Mouse (Mus musculus): ENCODE data around the gene Magi3.

DNA sequence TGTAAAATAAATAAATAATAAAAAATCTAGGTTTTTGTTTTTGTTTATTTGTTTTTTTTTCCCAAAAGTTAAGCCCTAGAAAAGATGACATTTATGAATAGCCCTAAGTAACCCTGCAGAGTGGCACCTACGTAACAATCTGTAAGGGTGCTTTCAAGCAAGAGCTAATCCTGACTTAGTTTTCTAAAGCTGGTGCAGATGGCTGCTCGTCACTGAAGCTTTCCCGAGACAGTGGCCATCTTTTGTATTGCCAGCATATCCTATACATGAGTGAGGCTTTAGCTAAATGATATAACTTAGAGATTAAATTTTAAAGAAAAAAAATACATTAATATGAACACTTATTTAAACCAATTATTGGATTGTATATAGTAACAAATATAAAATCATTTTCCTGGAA, 202.2 kb downstream of the Magi3 start:
- TF ChIP-seq NELFE (IDR thresholded peaks at IDR 0.05; ENCODE audit: low read depth, low read length) = no peak
- TF ChIP-seq CTCF (conservative IDR thresholded peaks at IDR 0.05 in 1 of 2, IDR thresholded peaks at IDR 0.05 in 1 of 2; ENCODE audit: low read depth in 2 of 2, low read length in 2 of 2) = no peak
- no peak for TF ChIP-seq ZNF384 (IDR thresholded peaks at IDR 0.05; ENCODE audit: low read depth, low read length)
- no peak for TF ChIP-seq BHLHE40 (IDR thresholded peaks at IDR 0.05; ENCODE audit: low read depth, low read length)
- TF ChIP-seq POLR2A (IDR thresholded peaks at IDR 0.05; ENCODE audit: low read depth, low read length) = no peak
- TF ChIP-seq HCFC1 (IDR thresholded peaks at IDR 0.05; ENCODE audit: low read depth, low read length) = no peak
- no peak for TF ChIP-seq MAZ (IDR thresholded peaks at IDR 0.05; ENCODE audit: low read depth, low read length)
- TF ChIP-seq MYC (IDR thresholded peaks at IDR 0.05; ENCODE audit: low read depth, low read length) = no peak
